Mouse (Mus musculus): Measurements from ENCODE around the gene Pitx2. TPM values are rescaled to one million over a fixed set of nuclear protein-coding genes. Genes with fewer than 3 reads are reported as not detected.

Pitx2 gene
- polyA plus RNA-seq, 2 experiments = 11.9 to 13.3 TPM

GRCm38 (mm10) chr3:129171789-129172188, 27.9 kb upstream of the Pitx2 start:
- WGBS = 88% methylated on average over 4 of the region's 4 CpGs
- DNase-seq (ENCODE audit: low spot score) (no peak), ATAC-seq (ENCODE audit: low FRiP score, low read depth) (no peak)
- no peak for TF ChIP-seq POLR2A (IDR thresholded peaks at IDR 0.05; ENCODE audit: borderline replicate concordance, extremely low read depth, insufficient read depth, insufficient read length)
- no peaks in the 10 kb centered on the region for H3K36me3 ChIP-seq (ENCODE audit: control insufficient read depth, insufficient read depth, low read length)
- no peak overlapping the region for H3K27ac ChIP-seq (replicated peaks; ENCODE audit: low read depth, low read length)
- H3K27me3 ChIP-seq (ENCODE audit: control insufficient read depth, insufficient read depth, low read length) = no peaks in the 10 kb centered on the region
- H3K9ac ChIP-seq (ENCODE audit: low read depth, low read length, severe bottlenecking) = no peak overlapping the region
- no peaks in the 10 kb centered on the region for H3K4me1 ChIP-seq (ENCODE audit: control insufficient read depth, insufficient read depth, low read length)
- no peaks in the 10 kb centered on the region for H3K9me3 ChIP-seq (ENCODE audit: control insufficient read depth, low read length)
- H3K4me3 ChIP-seq (replicated peaks; ENCODE audit: low read length) = no peak overlapping the region
- no peak overlapping the region for H3K4me2 ChIP-seq (replicated peaks; ENCODE audit: low read depth, low read length, severe bottlenecking)

GRCm38 (mm10) chr3:129194436-129194835, 5.2 kb upstream of the Pitx2 start:
- DNase-seq (ENCODE audit: low spot score) = no peak
- peaks cover 69% of the 10 kb centered on the region for H3K27me3 ChIP-seq (ENCODE audit: control insufficient read depth, insufficient read depth, low read length)
- 7% methylated on average over 12 of the region's 12 CpGs for WGBS
- no peaks in the 10 kb centered on the region for H3K9me3 ChIP-seq (ENCODE audit: control insufficient read depth, low read length)
- ATAC-seq (ENCODE audit: low FRiP score, low read depth) = no peak
- no peak overlapping the region for H3K4me2 ChIP-seq (replicated peaks; ENCODE audit: low read depth, low read length, severe bottlenecking)
- H3K4me1 ChIP-seq (ENCODE audit: control insufficient read depth, insufficient read depth, low read length) = peaks cover under 1% of the 10 kb centered on the region; the same call in 1 of the 2 replicates
- no peak overlapping the region for H3K9ac ChIP-seq (ENCODE audit: low read depth, low read length, severe bottlenecking)
- H3K36me3 ChIP-seq (ENCODE audit: control insufficient read depth, insufficient read depth, low read length) = no peaks in the 10 kb centered on the region
- no peak for TF ChIP-seq POLR2A (IDR thresholded peaks at IDR 0.05; ENCODE audit: borderline replicate concordance, extremely low read depth, insufficient read depth, insufficient read length)
- H3K27ac ChIP-seq (replicated peaks; ENCODE audit: low read depth, low read length) = no peak overlapping the region
- H3K4me3 ChIP-seq (replicated peaks; ENCODE audit: low read length) = no peak overlapping the region

GRCm38 (mm10) chr3:129195036-129195435, 4.6 kb upstream of the Pitx2 start:
- Histone ChIP-seq H3K9ac (ENCODE audit: low read depth, low read length, severe bottlenecking) (no peak overlapping the region), H3K4me3 (replicated peaks; ENCODE audit: low read length) (no peak overlapping the region), H3K4me1 (ENCODE audit: control insufficient read depth, insufficient read depth, low read length) (peaks cover 6% of the 10 kb centered on the region; the same call in 1 of the 2 replicates), H3K9me3 (ENCODE audit: control insufficient read depth, low read length) (no peaks in the 10 kb centered on the region), H3K27me3 (ENCODE audit: control insufficient read depth, insufficient read depth, low read length) (peaks cover 75% of the 10 kb centered on the region), H3K27ac (replicated peaks; ENCODE audit: low read depth, low read length) (no peak overlapping the region), H3K36me3 (ENCODE audit: control insufficient read depth, insufficient read depth, low read length) (no peaks in the 10 kb centered on the region), H3K4me2 (replicated peaks; ENCODE audit: low read depth, low read length, severe bottlenecking) (no peak overlapping the region)
- no peak for DNase-seq (ENCODE audit: low spot score)
- WGBS = 6% methylated on average over 16 of the region's 16 CpGs
- no peak for ATAC-seq (ENCODE audit: low FRiP score, low read depth)
- no peak for TF ChIP-seq POLR2A (IDR thresholded peaks at IDR 0.05; ENCODE audit: borderline replicate concordance, extremely low read depth, insufficient read depth, insufficient read length)

GRCm38 (mm10) chr3:129195816-129196549, 3.7 kb upstream of the Pitx2 start:
- ATAC-seq (ENCODE audit: low FRiP score, low read depth) = no peak

GRCm38 (mm10) chr3:129196550-129196919, 3.1 kb upstream of the Pitx2 start:
- Histone ChIP-seq H3K4me1 (ENCODE audit: control insufficient read depth, insufficient read depth, low read length) (peaks cover 6% of the 10 kb centered on the region; the same call in 1 of the 2 replicates), H3K4me2 (replicated peaks; ENCODE audit: low read depth, low read length, severe bottlenecking) (no peak overlapping the region), H3K4me3 (replicated peaks; ENCODE audit: low read length) (no peak overlapping the region), H3K27me3 (ENCODE audit: control insufficient read depth, insufficient read depth, low read length) (peaks cover 87% of the 10 kb centered on the region), H3K27ac (replicated peaks; ENCODE audit: low read depth, low read length) (no peak overlapping the region), H3K9ac (ENCODE audit: low read depth, low read length, severe bottlenecking) (no peak overlapping the region), H3K9me3 (ENCODE audit: control insufficient read depth, low read length) (no peaks in the 10 kb centered on the region), H3K36me3 (ENCODE audit: control insufficient read depth, insufficient read depth, low read length) (no peaks in the 10 kb centered on the region)
- WGBS = 3% methylated on average over 10 of the region's 10 CpGs
- DNase-seq (ENCODE audit: low spot score) = no peak
- no peak for ATAC-seq (ENCODE audit: low FRiP score, low read depth)
- TF ChIP-seq POLR2A (IDR thresholded peaks at IDR 0.05; ENCODE audit: borderline replicate concordance, extremely low read depth, insufficient read depth, insufficient read length) = no peak

More at GRCm38 (mm10) chr3:129195816-129196549, 3.7 kb upstream of the Pitx2 start:
- Histone ChIP-seq H3K27ac (replicated peaks; ENCODE audit: low read depth, low read length) (no peak overlapping the region), H3K4me1 (ENCODE audit: control insufficient read depth, insufficient read depth, low read length) (peaks cover 6% of the 10 kb centered on the region; the same call in 1 of the 2 replicates), H3K9ac (ENCODE audit: low read depth, low read length, severe bottlenecking) (no peak overlapping the region), H3K36me3 (ENCODE audit: control insufficient read depth, insufficient read depth, low read length) (no peaks in the 10 kb centered on the region), H3K4me3 (replicated peaks; ENCODE audit: low read length) (no peak overlapping the region), H3K9me3 (ENCODE audit: control insufficient read depth, low read length) (no peaks in the 10 kb centered on the region), H3K4me2 (replicated peaks; ENCODE audit: low read depth, low read length, severe bottlenecking) (no peak overlapping the region), H3K27me3 (ENCODE audit: control insufficient read depth, insufficient read depth, low read length) (peaks cover 83% of the 10 kb centered on the region)
- TF ChIP-seq POLR2A (IDR thresholded peaks at IDR 0.05; ENCODE audit: borderline replicate concordance, extremely low read depth, insufficient read depth, insufficient read length) = no peak
- no peak for DNase-seq (ENCODE audit: low spot score)
- 5% methylated on average over 12 of the region's 12 CpGs for WGBS

Data from limb, embryonic 14.5 days (tissue).